Mouse (Mus musculus) frontal cortex, postnatal 36 days (tissue): ENCODE data around the gene Hgd.
A peak's percentile ranks its signal among the peaks of the same experiment; 100 is the strongest.

Experiments used
- DNase-seq, 2 experiments: peaks; one replicate each; pipeline ENCODE4 v3.0.0; 2022; ENCODE audit warnings: low spot score in 2 of 2

Gene Hgd

DNA sequence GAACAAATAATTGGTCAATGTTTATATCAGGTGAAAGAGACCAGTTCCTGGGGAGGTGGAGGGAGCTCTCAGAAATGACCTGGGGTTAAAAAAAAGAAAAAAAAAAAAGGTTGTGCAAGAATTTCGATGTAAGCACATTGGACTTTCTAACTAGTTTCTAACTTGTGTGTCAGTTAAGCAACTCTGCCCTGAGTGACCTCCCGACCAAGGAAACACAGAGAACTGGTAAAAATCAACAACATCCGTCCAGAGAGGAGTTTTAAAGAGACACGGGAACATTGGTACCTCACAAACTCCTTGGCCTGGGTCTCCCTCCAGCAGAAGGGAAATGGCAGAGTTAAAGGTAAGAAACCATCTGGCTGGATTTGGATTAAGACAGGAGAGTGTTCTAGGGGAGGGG lies at the start of gene Hgd:
Hgd (plus strand) TSS at position 160 of the 400 bp plus-strand sequence.
- DNase-seq, result no peak

- DNase-seq, result no peak
These were observed 49.8 kb upstream of the Hgd start for GRCm38 (mm10) chr16:37530170-37530569.

- DNase-seq, result peak in 1 of 2 experiments; percentile 63
These were observed 47.9 kb upstream of the Hgd start for GRCm38 (mm10) chr16:37532046-37532445.

GRCm38 (mm10) chr16:37533369-37534068 lies 46.4 kb upstream of the Hgd start:
- no peak for DNase-seq

DNA sequence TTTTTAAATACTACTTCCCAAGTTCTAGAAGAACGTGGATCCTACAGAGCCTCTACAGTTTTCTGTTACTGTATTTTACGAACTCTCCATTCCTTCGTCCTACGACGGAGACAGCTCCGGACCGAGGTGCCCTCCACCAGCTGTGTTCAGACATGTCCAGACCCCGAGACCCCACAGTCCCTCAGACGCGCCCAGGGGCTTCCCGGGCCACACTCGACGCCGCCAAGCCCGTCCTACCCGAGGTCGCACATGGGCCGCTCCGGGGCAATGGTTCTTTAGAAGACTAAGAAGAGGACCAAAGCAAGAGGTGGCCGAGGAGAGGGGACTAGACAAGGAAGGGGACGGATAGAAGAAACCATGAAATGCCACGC lies 40.7 kb upstream of the Hgd start:
- no peak for DNase-seq

- DNase-seq, result peak; percentile 98 to 99
These were observed 40.1 kb upstream of the Hgd start, which contains the start of the genes Gtf2e1 and Rabl3 for GRCm38 (mm10) chr16:37539611-37540580. TSS of gene Gtf2e1 (minus strand) at chr16:37539789. TSS of gene Rabl3 (plus strand) at chr16:37539885.

DNA sequence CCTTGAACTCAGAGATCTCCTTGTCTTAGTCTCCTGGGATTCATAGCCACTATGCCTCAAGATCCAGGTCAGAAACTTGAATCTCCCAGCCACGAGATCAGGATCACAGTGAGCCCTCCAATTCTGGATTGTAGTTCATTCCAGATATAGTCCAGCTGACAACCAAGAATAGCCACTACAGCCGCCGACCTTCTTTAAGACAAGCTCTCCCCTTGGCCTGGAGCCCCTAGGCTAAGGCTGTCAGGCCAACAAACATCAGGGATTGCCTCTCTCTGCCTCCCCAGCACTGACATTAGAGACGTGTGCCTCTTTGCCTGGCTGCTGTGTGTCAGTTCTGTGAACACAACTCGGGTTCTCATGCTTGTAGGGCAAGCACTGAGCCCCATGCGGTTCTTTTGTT lies 39.2 kb upstream of the Hgd start:
- no peak for DNase-seq

GRCm38 (mm10) chr16:37546312-37546711 lies 33.6 kb upstream of the Hgd start:
- DNase-seq, result no peak

DNA sequence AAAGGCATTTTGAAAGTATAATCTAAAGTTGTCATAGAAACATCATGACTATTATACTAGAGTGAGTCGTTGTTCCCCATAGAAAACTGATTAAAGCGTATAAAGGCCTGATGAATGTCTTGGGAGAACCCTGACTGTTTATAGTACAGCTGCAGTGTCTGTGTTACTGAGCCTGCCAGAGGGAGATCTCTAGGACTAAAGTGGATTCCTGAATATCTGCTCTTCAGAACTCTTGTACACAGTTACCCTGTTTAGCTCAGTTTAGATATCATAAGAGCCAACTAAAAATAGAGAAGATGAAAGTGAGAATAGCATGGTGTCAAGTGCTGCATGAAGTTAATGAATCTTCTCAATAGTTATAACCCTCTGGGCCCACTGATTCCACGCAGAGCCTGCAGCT lies 29.7 kb upstream of the Hgd start:
- DNase-seq, result no peak

DNA sequence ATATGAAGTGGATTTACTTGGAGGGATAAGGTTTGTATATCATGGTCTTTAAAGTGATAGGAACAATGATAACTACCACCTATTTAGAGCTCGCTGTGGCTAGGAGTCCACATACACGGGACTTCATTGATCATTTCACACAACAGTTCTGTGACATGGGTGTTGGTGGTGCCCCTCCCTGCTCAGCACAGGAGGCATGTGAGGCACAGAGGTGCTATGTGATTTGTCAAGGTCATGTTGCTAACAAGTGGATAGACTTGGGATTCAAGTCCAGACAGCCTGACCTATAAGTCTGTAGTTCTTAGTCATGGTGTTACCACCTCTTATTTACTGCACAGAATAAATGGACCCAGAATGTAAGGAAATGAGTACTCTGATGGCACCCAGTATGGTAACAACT lies 29.0 kb upstream of the Hgd start:
- no peak for DNase-seq

DNA sequence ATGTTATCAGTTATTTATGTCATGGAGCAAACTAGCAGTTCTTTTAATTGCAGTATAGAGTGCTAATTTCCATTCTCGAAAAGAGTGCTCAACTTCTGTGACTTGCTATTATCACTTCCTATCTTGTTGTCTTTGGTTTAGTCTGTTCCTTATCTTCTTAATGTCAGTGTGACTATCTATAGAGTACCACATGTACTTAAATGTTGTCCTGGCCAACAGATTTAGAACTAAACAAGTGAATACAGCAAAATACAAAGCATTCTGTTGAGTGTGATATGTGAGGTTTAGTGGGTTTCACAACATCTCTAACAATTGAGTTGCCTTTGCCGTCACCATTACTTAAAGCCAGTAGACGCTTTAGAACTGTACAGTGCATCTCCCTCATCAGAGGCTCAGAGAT lies 27.1 kb upstream of the Hgd start:
- no peak for DNase-seq

DNA sequence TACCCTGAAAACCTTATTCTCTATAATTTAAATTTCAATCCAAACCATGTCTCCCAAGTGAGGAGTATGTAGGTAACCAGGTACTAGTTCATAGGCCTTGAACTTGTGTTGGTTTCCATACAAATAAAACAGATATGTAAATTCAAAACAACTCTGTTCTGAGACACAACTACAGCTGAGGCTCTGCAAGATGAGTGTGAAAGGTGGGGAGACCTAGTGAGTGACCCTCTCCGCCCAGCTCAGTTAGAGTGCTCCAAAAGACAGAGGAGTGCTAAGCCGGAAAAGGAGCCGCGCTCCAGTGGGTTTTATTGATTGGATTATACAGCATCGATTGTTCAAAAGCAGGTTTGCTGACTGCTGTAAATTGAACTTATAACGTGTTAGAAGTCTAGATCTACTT lies 17.5 kb upstream of the Hgd start:
- DNase-seq, result no peak

GRCm38 (mm10) chr16:37562961-37563360 lies 17.0 kb upstream of the Hgd start:
- DNase-seq, result peak in 1 of 2 experiments; percentile 52

DNA sequence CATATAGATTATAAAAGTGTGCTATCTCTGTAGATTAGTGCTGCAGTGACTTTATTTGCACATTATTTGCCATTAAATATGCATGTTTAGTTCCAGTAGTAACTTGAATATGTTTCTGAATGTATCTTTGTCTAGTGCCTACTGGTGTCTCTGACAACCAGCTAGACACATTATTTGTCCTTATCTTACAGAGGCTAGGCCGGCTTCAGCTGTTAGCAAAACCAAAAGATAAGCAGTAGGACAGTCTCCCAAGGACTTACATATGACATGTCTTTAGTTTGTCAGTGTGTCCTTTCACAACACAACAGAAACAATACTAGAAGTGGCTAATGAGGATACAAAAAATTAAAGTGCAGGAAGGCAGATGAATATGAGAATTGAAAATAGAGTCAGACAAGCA lies 14.8 kb upstream of the Hgd start:
- DNase-seq, result no peak

- no peak for DNase-seq
These were observed 13.8 kb upstream of the Hgd start for GRCm38 (mm10) chr16:37566107-37566506.

GRCm38 (mm10) chr16:37567113-37568050 lies 12.6 kb upstream of the Hgd start:
- DNase-seq, result no peak

DNA sequence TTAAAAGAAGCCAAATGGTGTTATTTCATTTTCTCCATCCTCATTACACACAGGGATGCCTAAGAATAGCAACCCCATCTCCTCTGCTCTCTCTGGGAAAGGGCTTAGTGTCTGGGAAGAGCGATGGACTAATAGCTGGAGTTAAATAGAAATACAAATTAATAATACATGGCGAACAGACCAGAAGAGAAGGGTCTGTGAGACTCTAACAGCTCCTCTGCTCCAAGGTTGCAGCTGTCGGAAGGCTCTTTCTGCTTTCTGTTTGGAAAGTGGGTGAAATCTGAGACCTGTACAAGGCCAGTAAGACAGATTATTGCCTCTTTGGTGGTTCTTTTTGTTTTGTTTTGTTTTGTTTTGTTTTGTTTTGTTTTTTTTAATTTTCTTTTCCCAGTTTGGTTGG lies 8.4 kb upstream of the Hgd start:
- DNase-seq, result no peak

- no peak for DNase-seq
These were observed 7.7 kb upstream of the Hgd start for GRCm38 (mm10) chr16:37572117-37572754.

DNA sequence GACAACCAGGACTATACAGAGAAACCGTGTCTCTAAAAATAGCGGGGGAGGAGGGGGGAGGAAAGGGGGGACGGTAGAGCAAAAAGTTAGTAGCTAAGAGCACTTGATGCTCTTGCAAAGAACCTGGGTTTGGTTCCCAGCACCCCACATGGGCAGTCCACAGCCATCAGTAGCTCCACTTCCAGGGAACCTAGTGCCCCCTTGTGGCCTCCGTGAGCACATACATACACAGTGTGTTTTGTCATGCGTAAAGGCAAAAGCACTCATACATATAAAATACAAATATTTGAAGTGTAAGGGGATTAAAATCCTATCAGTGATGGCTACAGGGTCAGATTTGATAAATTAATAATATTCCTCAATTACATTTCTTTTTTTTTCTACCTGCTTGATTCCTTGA lies 6.9 kb upstream of the Hgd start:
- no peak for DNase-seq

DNA sequence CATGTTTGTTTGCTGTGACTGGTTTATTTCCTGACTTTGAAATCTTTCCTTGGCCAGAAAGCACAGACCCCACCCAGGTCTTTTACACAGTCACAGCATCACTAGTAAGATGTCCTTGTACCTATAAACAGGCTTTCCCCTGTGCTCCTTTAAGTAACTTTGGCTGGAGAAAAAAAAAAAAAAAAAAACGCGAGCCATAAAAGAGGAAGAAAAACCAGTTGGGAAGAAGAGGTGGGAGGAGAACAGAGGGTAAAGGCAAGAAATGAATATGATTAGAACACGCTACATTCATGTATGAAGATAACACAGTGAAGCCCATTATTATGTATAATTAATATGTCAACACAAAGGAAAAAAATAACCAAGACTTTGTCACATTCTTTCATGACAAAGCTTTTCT lies 4.6 kb upstream of the Hgd start:
- no peak for DNase-seq

DNA sequence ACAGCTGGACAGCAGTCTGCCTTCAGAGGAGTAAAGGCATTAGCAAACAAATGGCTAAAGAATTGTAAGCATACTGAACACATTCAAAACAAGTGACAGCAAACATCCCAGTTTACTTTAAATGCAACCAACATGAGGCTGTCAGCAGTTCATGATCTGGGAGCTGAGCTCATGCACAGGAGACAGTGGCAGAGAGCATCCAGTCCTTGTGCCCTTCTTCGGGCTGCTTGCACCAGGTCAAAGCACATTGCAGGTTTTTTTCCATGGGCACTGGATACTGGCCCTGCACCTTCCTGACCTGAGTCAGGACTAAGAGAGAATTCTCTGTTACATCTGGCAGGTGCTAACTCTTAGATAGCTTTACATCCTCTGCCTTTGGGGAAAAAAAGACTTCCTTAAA lies 362 bp upstream of the Hgd start:
- DNase-seq, result no peak
